Mouse (Mus musculus) neural tube, embryonic 11.5 days (tissue): ENCODE results near the gene Arid1b. TPM values are rescaled to one million over a fixed set of nuclear protein-coding genes. Genes with fewer than 3 reads are reported as not detected.

Source experiments
- ATAC-seq: fragments of 200-750 bp; cut with Nextera tagmentation; 2 replicates; pipeline ENCODE4 v1.8.0; 2017; ENCODE audit warnings: moderate number of reproducible peaks, mild to moderate bottlenecking, moderate TSS enrichment, moderate library complexity; ENCODE audit not compliant: insufficient read depth, low FRiP score, low TSS enrichment
- DNase-seq: peaks from one replicate; pipeline ENCODE4 v3.0.0-alpha.2; 2015; ENCODE audit warnings: low spot score
- H3K27ac ChIP-seq: fragments of 300-500 bp; sonication (generic); 2 replicates; pipeline ENCODE4 v1.5.1; 2014; ENCODE audit warnings: low read depth, mild to moderate bottlenecking, low read length
- H3K27me3 ChIP-seq: fragments of 300-500 bp; sonication (generic); 2 replicates; pipeline ENCODE4 v1.6.1; 2014; ENCODE audit warnings: mild to moderate bottlenecking, low read length, mixed read lengths; ENCODE audit not compliant: control insufficient read depth, insufficient read depth
- H3K36me3 ChIP-seq: fragments of 300-500 bp; sonication (generic); 2 replicates; pipeline ENCODE4 v1.6.1; 2014; ENCODE audit warnings: mild to moderate bottlenecking, low read length, moderate library complexity, mixed read lengths; ENCODE audit not compliant: control insufficient read depth, insufficient read depth
- H3K4me1 ChIP-seq: fragments of 300-500 bp; sonication (generic); 2 replicates; pipeline ENCODE4 v1.6.1; 2014; ENCODE audit warnings: low read length, mixed read lengths; ENCODE audit not compliant: control insufficient read depth, insufficient read depth
- H3K4me2 ChIP-seq: fragments of 300-500 bp; sonication (generic); 2 replicates; pipeline ENCODE4 v1.6.1; 2014; ENCODE audit warnings: low read depth, mild to moderate bottlenecking, moderate library complexity
- H3K4me3 ChIP-seq: fragments of 300-500 bp; sonication (generic); 2 replicates; pipeline ENCODE4 v1.5.1; 2014; ENCODE audit warnings: low read depth, low read length
- H3K9ac ChIP-seq: fragments of 300-500 bp; sonication (generic); 2 replicates; pipeline ENCODE4 v1.6.1; 2014; ENCODE audit warnings: mild to moderate bottlenecking, low read length
- H3K9me3 ChIP-seq: fragments of 300-500 bp; sonication (generic); 2 replicates; pipeline ENCODE4 v1.6.1; 2016; ENCODE audit warnings: low read length; ENCODE audit not compliant: control insufficient read depth
- WGBS: fragments of 180-500 bp; shearing (Covaris S2); extraction: QIAGEN DNeasy Blood & Tissue Kit; methylation state at CpG from one replicate; pipeline ENCODE4 v1.1.7; 2014; 5-methylcytosine and 5-hydroxymethylcytosine counted together
- polyA plus RNA-seq: library from polyadenylated mRNA; unstranded; fragments of >200 nt; fragmentation: Nextera tagmentation; extraction: Ambion mirVana; gene quantifications from 2 replicates; pipeline ENCODE4 v1.2.1, GENCODE M21; 2014

Arid1b gene
- polyA plus RNA-seq, 1 experiment from 2014 or later = 14.3 TPM

DNA sequence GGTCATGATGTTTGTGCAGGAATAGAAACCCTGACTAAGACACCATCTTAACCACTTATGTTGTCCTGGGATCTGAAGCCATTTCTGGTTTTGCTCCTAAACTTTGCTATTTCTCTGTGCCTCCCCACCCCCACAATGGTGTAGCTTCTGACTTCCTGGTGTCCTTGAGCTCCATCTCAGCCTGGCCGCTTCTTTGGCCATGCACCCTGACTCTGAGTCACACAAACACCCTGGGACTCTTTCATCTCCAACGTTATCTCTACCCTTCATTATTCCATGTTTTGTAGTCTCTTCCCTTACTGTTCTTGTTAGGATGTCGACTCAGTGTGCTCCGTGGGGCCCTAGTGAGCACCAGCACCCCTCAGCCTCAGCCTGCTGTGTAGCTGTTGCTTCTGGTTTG is 78.4 kb downstream of the Arid1b start:
- DNase-seq = no peak
- H3K4me2 ChIP-seq = no peak overlapping the region
- no peaks in the 10 kb centered on the region for H3K27me3 ChIP-seq
- H3K9me3 ChIP-seq = no peaks in the 10 kb centered on the region
- H3K9ac ChIP-seq = no peak overlapping the region
- H3K4me3 ChIP-seq = no peak overlapping the region
- 87% methylated on average over 4 of the region's 4 CpGs for WGBS
- no peaks in the 10 kb centered on the region for H3K36me3 ChIP-seq
- no peak for ATAC-seq
- H3K27ac ChIP-seq = no peak overlapping the region
- peaks cover 3% of the 10 kb centered on the region for H3K4me1 ChIP-seq

GRCm38 (mm10) chr17:5074752-5075506 is 80.8 kb downstream of the Arid1b start:
- ATAC-seq = no peak
- Histone ChIP-seq H3K4me1 (peaks cover 3% of the 10 kb centered on the region), H3K9ac (no peak overlapping the region), H3K36me3 (no peaks in the 10 kb centered on the region), H3K4me3 (no peak overlapping the region), H3K4me2 (no peak overlapping the region), H3K9me3 (no peaks in the 10 kb centered on the region), H3K27ac (no peak overlapping the region), H3K27me3 (no peaks in the 10 kb centered on the region)
- no peak for DNase-seq
- 78% methylated on average over 7 of the region's 7 CpGs for whole genome bisulfite sequencing

DNA sequence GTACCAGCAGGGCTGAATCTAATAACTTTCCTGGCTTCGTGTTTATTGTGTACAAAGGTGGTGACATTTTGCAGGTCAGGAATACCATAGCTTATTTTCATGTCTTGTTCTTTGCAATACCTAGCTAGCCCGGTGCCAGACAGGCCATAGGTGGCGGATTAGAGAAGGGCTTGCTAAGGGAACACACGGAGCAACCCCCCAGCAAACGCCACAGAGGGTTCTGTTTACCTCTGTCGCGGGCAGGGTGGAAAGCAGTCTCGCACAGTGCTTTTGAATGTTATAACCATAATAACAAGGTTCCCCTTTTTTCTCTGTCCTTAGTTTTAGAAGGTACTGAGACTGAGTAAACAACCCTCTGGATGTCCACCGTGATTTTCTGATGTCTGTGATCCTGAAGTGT is 83.9 kb downstream of the Arid1b start:
- Histone ChIP-seq H3K27me3 (no peaks in the 10 kb centered on the region), H3K27ac (no peak overlapping the region), H3K4me1 (peaks cover 13% of the 10 kb centered on the region; the same call in 1 of the 2 replicates), H3K36me3 (no peaks in the 10 kb centered on the region), H3K9me3 (no peaks in the 10 kb centered on the region), H3K9ac (no peak overlapping the region), H3K4me2 (no peak overlapping the region), H3K4me3 (no peak overlapping the region)
- no peak for ATAC-seq
- DNase-seq = no peak
- 78% methylated on average over 9 of the region's 9 CpGs for WGBS

DNA sequence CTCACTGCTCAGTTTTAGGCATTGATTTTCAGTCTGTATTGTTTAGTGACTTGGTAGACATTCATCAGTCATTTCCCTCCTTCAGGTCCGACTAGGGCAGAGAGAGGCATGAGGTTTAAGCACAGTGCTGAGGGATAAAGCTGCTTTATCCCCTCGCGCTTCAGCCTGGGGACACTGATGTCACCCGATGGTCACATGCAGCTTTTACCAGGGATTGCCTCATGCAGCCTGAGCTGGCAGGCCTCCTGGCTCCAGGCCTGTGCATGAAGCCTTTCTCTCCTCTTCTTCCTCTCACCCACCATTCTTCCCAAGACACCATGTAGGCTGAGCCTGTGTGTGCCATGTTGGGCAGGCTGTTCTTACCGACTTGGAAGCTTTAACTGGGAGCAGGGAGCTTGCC is 84.4 kb downstream of the Arid1b start:
- 68% methylated on average over 5 of the region's 5 CpGs for WGBS
- DNase-seq = no peak
- Histone ChIP-seq H3K36me3 (no peaks in the 10 kb centered on the region), H3K9me3 (no peaks in the 10 kb centered on the region), H3K4me3 (no peak overlapping the region), H3K27ac (no peak overlapping the region), H3K27me3 (no peaks in the 10 kb centered on the region), H3K4me2 (no peak overlapping the region), H3K4me1 (peaks cover 17% of the 10 kb centered on the region; the same call in 1 of the 2 replicates), H3K9ac (no peak overlapping the region)
- no peak for ATAC-seq

GRCm38 (mm10) chr17:5080884-5081419 is 86.8 kb downstream of the Arid1b start:
- Histone ChIP-seq H3K9ac (no peak overlapping the region), H3K36me3 (no peaks in the 10 kb centered on the region), H3K4me1 (peaks cover 25% of the 10 kb centered on the region; the same call in 1 of the 2 replicates), H3K27ac (no peak overlapping the region), H3K9me3 (no peaks in the 10 kb centered on the region), H3K4me3 (no peak overlapping the region), H3K27me3 (no peaks in the 10 kb centered on the region), H3K4me2 (no peak overlapping the region)
- 71% methylated on average over 12 of the region's 12 CpGs for WGBS
- ATAC-seq (no peak), DNase-seq (no peak)

GRCm38 (mm10) chr17:5082274-5082673 is 88.1 kb downstream of the Arid1b start:
- Histone ChIP-seq H3K9ac (no peak overlapping the region), H3K36me3 (no peaks in the 10 kb centered on the region), H3K4me2 (no peak overlapping the region), H3K4me3 (no peak overlapping the region), H3K27me3 (no peaks in the 10 kb centered on the region), H3K27ac (no peak overlapping the region), H3K4me1 (peaks cover 25% of the 10 kb centered on the region; the same call in 1 of the 2 replicates), H3K9me3 (no peaks in the 10 kb centered on the region)
- WGBS = 83% methylated on average over 8 of the region's 8 CpGs
- DNase-seq (no peak), ATAC-seq (no peak)

DNA sequence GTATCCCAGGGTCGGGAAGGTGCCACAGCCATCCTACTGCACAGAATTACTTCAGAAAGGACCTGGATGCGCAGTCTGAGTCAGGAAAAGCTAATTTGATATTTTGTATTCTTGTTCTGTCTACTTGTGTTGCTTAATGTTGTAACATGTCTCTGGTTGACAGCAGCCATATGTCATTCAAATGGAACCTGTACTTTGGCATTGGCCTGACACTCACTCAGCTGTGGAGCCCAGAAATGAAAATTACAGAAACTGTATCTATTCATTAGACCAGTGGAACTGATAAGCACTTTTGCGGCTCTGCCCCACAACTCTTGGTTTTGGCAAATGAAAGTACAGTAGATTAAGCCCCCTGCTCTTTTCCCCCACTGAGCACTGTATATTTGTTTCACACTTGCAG is 89.4 kb downstream of the Arid1b start:
- no peaks in the 10 kb centered on the region for H3K27me3 ChIP-seq
- H3K9ac ChIP-seq = no peak overlapping the region
- no peaks in the 10 kb centered on the region for H3K36me3 ChIP-seq
- WGBS = 83% methylated on average over 3 of the region's 3 CpGs
- H3K4me1 ChIP-seq = peaks cover 25% of the 10 kb centered on the region; the same call in 1 of the 2 replicates
- no peak for ATAC-seq
- no peaks in the 10 kb centered on the region for H3K9me3 ChIP-seq
- H3K4me2 ChIP-seq = no peak overlapping the region
- no peak overlapping the region for H3K27ac ChIP-seq
- no peak overlapping the region for H3K4me3 ChIP-seq
- no peak for DNase-seq

DNA sequence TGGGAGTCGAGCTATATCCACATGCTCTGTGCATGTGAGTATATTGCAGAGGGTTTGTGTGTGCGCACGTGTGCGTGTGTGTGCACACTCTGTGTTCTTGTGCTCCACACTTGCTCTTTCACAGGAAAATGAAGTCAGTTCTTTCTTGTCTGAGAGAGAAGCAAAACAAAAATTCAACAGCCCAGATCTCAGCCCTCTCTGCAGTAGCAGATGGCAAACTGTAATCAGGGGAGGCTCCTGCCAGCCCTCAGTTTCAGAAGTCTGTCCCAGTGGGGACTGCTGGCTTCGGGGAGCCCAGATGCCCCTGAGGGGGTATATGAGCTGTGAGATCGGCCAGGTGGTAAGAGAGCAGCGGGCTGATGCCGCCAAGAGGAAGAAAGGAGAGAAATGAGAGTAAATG is 90.0 kb downstream of the Arid1b start:
- no peaks in the 10 kb centered on the region for H3K9me3 ChIP-seq
- no peak overlapping the region for H3K4me2 ChIP-seq
- WGBS = 52% methylated on average over 8 of the region's 8 CpGs
- H3K9ac ChIP-seq = no peak overlapping the region
- DNase-seq (no peak), ATAC-seq (no peak)
- no peaks in the 10 kb centered on the region for H3K36me3 ChIP-seq
- H3K27ac ChIP-seq = peak overlapping the region; percentile 63; the same call in 1 of the 2 replicates
- no peaks in the 10 kb centered on the region for H3K27me3 ChIP-seq
- H3K4me3 ChIP-seq = no peak overlapping the region
- H3K4me1 ChIP-seq = peaks cover 25% of the 10 kb centered on the region; the same call in 1 of the 2 replicates

GRCm38 (mm10) chr17:5085004-5085403 is 90.9 kb downstream of the Arid1b start:
- Histone ChIP-seq H3K9me3 (no peaks in the 10 kb centered on the region), H3K27me3 (no peaks in the 10 kb centered on the region), H3K36me3 (no peaks in the 10 kb centered on the region), H3K4me2 (no peak overlapping the region), H3K9ac (no peak overlapping the region), H3K4me1 (peaks cover 32% of the 10 kb centered on the region), H3K27ac (no peak overlapping the region), H3K4me3 (no peak overlapping the region)
- 71% methylated on average over 6 of the region's 6 CpGs for WGBS
- ATAC-seq (no peak), DNase-seq (no peak)
